Mouse (Mus musculus): ENCODE results near the gene Cmip.

The Cmip gene

GRCm38 (mm10) chr8:117455701-117456100 is 198.8 kb downstream of the Cmip start:
- Histone ChIP-seq H3K27me3 (ENCODE audit: control insufficient read depth, insufficient read depth, low read length, poor library complexity, severe bottlenecking) (no peaks in the 10 kb centered on the region), H3K36me3 (ENCODE audit: control insufficient read depth, insufficient read depth, low read length, poor library complexity, severe bottlenecking) (peaks cover 6% of the 10 kb centered on the region)

GRCm38 (mm10) chr8:117458440-117458839 is 201.6 kb downstream of the Cmip start:
- H3K36me3 ChIP-seq (ENCODE audit: control insufficient read depth, insufficient read depth, low read length, poor library complexity, severe bottlenecking) = peaks cover 3% of the 10 kb centered on the region; the same call in 1 of the 2 replicates
- H3K27me3 ChIP-seq (ENCODE audit: control insufficient read depth, insufficient read depth, low read length, poor library complexity, severe bottlenecking) = no peaks in the 10 kb centered on the region
- no peak for DNase-seq (ENCODE audit: low read depth, low spot score)

More at GRCm38 (mm10) chr8:117455701-117456100, 198.8 kb downstream of the Cmip start:
- DNase-seq (ENCODE audit: low read depth, low spot score) = no peak

DNA sequence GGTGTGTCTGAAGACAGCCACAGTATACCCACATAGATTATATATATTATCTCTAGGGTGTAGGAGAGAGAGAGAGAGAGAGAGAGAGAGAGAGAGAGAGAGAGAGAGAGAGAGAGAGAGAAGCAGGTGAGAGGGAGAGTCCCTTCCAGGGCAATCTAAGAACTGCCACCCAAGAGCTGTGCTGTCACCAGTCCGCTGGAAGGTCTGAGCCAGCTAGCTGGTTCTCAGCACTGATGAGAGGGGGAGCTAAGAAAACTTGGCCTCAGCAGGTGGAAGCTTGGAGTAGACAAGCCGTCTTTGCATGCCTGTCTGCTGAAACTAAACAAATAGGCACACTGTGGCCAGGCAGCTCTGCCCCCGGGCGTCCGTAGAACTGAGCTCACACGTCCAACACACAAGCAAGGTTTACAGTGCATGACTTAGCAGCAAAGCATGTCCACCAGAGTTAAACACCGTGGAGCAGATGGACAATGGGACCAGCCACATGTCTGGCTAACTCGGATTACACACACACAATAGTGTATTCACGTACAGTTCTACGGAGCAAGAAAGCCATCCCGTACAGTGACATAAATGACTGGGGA is 205.9 kb downstream of the Cmip start:
- no peaks in the 10 kb centered on the region for H3K27me3 ChIP-seq (ENCODE audit: control insufficient read depth, insufficient read depth, low read length, poor library complexity, severe bottlenecking)
- H3K36me3 ChIP-seq (ENCODE audit: control insufficient read depth, insufficient read depth, low read length, poor library complexity, severe bottlenecking) = 0 out of 2 replicates have a peak, but pooled peaks cover 1% of the 10 kb centered on the region
- no peak for DNase-seq (ENCODE audit: low read depth, low spot score)

DNA sequence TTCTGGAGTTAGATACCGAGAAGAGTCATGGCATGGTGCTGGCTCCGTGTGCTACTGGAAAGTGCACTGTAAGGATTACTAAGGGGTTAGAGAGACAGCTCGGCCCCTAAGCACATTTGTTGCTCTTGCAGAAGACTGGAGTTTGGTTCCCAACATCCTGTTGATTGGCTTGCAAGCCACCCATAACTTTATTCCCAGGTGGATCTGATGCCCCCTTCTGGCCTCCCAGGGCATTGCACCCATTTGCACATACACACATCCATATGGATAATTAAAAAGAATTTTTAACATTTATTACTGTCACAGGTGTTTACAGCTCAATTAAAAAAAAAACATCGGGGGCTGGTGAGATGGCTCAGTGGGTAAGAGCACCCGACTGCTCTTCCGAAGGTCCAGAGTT is 207.7 kb downstream of the Cmip start:
- no peaks in the 10 kb centered on the region for H3K27me3 ChIP-seq (ENCODE audit: control insufficient read depth, insufficient read depth, low read length, poor library complexity, severe bottlenecking)
- no peak for DNase-seq (ENCODE audit: low read depth, low spot score)
- H3K36me3 ChIP-seq (ENCODE audit: control insufficient read depth, insufficient read depth, low read length, poor library complexity, severe bottlenecking) = 0 out of 2 replicates have a peak, but pooled peaks cover under 1% of the 10 kb centered on the region

- Histone ChIP-seq H3K36me3 (ENCODE audit: control insufficient read depth, insufficient read depth, low read length, poor library complexity, severe bottlenecking) (no peaks in the 10 kb centered on the region), H3K27me3 (ENCODE audit: control insufficient read depth, insufficient read depth, low read length, poor library complexity, severe bottlenecking) (no peaks in the 10 kb centered on the region)
- peak; percentile 89 for DNase-seq (ENCODE audit: low read depth, low spot score)
These were observed 208.4 kb downstream of the Cmip start for GRCm38 (mm10) chr8:117465250-117465649.

- Histone ChIP-seq H3K36me3 (ENCODE audit: control insufficient read depth, insufficient read depth, low read length, poor library complexity, severe bottlenecking) (no peaks in the 10 kb centered on the region), H3K27me3 (ENCODE audit: control insufficient read depth, insufficient read depth, low read length, poor library complexity, severe bottlenecking) (no peaks in the 10 kb centered on the region)
- DNase-seq (ENCODE audit: low read depth, low spot score) = no peak
These were observed 210.6 kb downstream of the Cmip start for GRCm38 (mm10) chr8:117467466-117467865.

DNA sequence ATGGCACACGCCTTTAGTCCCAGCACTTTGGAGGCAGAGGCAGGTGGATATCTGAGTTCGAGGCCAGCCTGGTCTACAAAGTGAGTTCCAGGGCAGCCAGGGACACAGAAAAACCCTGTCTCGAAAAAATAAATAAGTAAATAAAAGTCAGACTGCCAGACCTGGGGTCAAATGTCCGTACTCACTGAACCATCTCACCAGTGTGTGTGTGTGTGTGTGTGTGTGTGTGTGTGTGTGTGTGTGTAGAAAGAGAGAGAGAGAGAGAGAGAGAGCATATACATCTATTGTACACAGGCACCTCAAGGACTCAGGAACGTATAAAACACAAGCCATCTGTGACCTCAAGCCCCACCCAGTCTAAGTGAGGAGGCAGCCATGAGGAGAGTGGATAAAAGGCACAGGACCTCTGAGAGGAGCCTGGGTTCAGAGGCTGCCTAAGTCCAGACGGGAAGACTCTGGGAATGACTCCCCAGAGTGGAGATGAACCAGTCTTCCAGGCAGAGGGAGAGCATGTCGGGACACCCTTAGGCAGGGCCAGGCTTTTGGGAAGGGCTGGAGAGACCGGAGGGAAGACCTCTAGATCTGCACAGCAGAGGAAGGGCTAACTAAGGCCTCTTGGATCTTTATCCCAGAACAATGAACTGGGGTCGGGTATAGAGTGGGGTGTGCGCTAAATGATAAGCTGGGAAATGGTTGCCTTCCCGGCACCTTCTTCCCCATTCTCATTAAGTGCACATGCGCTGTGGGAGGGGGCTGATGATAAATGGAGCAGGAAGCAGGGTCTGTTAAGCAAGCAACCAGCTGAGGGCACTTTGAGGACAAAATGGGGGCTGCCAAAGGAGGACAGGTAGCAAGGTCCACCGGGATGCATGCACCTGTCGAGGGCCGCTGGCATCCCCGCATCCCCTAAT is 212.8 kb downstream of the Cmip start:
- DNase-seq (ENCODE audit: low read depth, low spot score) = no peak
- no peaks in the 10 kb centered on the region for H3K27me3 ChIP-seq (ENCODE audit: control insufficient read depth, insufficient read depth, low read length, poor library complexity, severe bottlenecking)
- H3K36me3 ChIP-seq (ENCODE audit: control insufficient read depth, insufficient read depth, low read length, poor library complexity, severe bottlenecking) = no peaks in the 10 kb centered on the region

GRCm38 (mm10) chr8:117470342-117470781 is 213.5 kb downstream of the Cmip start:
- DNase-seq (ENCODE audit: low read depth, low spot score) = peak; percentile 68
- no peaks in the 10 kb centered on the region for H3K36me3 ChIP-seq (ENCODE audit: control insufficient read depth, insufficient read depth, low read length, poor library complexity, severe bottlenecking)
- H3K27me3 ChIP-seq (ENCODE audit: control insufficient read depth, insufficient read depth, low read length, poor library complexity, severe bottlenecking) = no peaks in the 10 kb centered on the region

- Histone ChIP-seq H3K36me3 (ENCODE audit: control insufficient read depth, insufficient read depth, low read length, poor library complexity, severe bottlenecking) (no peaks in the 10 kb centered on the region), H3K27me3 (ENCODE audit: control insufficient read depth, insufficient read depth, low read length, poor library complexity, severe bottlenecking) (no peaks in the 10 kb centered on the region)
- DNase-seq (ENCODE audit: low read depth, low spot score) = peak; percentile 85
These were observed 214.3 kb downstream of the Cmip start for GRCm38 (mm10) chr8:117471174-117471573.

GRCm38 (mm10) chr8:117471655-117472054 is 214.8 kb downstream of the Cmip start:
- H3K27me3 ChIP-seq (ENCODE audit: control insufficient read depth, insufficient read depth, low read length, poor library complexity, severe bottlenecking) = no peaks in the 10 kb centered on the region
- DNase-seq (ENCODE audit: low read depth, low spot score) = no peak
- H3K36me3 ChIP-seq (ENCODE audit: control insufficient read depth, insufficient read depth, low read length, poor library complexity, severe bottlenecking) = no peaks in the 10 kb centered on the region

DNA sequence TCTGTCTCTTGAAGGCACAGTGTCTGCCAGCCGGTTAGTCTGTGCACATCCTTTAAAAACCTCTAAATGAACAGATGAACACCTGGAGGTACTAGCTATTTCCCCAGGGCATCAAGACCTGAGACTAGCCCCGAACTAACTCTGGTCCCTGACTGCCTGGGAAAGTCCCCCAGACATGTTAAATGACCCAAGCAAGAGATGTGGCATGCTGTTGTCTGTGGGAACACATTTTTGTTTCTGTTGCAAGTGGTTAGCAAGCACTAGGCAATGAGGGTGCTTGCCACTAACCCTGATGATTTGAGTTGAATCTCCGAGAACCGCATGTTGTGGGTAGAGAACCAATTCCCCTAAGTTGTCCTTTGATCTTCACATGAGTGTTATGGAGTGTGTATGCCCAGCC is 215.5 kb downstream of the Cmip start:
- peak; percentile 50 for DNase-seq (ENCODE audit: low read depth, low spot score)
- Histone ChIP-seq H3K27me3 (ENCODE audit: control insufficient read depth, insufficient read depth, low read length, poor library complexity, severe bottlenecking) (no peaks in the 10 kb centered on the region), H3K36me3 (ENCODE audit: control insufficient read depth, insufficient read depth, low read length, poor library complexity, severe bottlenecking) (no peaks in the 10 kb centered on the region)

DNA sequence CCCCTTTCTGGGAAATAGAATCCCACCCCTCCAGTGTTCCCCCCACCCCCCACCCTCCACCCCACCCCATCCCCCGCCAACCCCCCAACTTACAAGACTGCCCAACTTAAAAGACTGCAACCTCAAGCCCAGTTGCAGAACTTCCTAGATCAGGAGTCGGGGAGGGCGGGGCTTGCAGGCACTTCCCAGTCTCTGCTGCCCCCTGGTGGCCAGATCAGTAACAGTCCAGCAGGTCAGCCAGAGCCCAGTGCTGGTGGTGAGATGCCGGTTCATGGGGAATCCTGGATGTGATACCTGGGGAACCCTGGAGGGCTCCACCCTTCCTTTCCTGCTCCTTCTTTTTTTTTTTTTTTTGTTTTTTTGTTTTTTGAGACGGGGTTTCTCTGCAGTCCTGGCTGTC is 218.1 kb downstream of the Cmip start:
- DNase-seq (ENCODE audit: low read depth, low spot score) = peak; percentile 93
- Histone ChIP-seq H3K27me3 (ENCODE audit: control insufficient read depth, insufficient read depth, low read length, poor library complexity, severe bottlenecking) (no peaks in the 10 kb centered on the region), H3K36me3 (ENCODE audit: control insufficient read depth, insufficient read depth, low read length, poor library complexity, severe bottlenecking) (no peaks in the 10 kb centered on the region)

- no peaks in the 10 kb centered on the region for H3K36me3 ChIP-seq (ENCODE audit: control insufficient read depth, insufficient read depth, low read length, poor library complexity, severe bottlenecking)
- peak; percentile 95 for DNase-seq (ENCODE audit: low read depth, low spot score)
These were observed 219.0 kb downstream of the Cmip start for GRCm38 (mm10) chr8:117475819-117476218.

DNA sequence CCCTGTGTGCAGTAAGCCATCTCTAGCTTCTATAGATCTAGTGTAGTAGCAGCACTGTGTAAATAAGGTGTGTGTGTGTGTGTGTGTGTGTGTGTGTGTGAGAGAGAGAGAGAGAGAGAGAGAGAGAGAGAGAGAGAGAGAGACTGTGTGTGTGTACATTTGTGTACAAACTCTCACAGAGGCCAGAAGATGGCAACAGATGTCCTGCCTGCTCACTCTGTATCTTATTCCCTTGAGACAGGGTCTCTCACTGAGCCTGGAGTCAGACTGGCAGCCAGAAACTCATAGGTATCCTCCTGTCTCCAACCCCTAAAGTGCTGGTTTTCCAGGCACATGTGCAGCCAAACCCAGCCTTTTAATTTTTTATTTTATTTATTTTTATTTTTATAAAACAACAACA is 221.2 kb downstream of the Cmip start:
- H3K27me3 ChIP-seq (ENCODE audit: control insufficient read depth, insufficient read depth, low read length, poor library complexity, severe bottlenecking) = no peaks in the 10 kb centered on the region
- no peak for DNase-seq (ENCODE audit: low read depth, low spot score)
- no peaks in the 10 kb centered on the region for H3K36me3 ChIP-seq (ENCODE audit: control insufficient read depth, insufficient read depth, low read length, poor library complexity, severe bottlenecking)

More at GRCm38 (mm10) chr8:117475819-117476218, 219.0 kb downstream of the Cmip start:
- no peaks in the 10 kb centered on the region for H3K27me3 ChIP-seq (ENCODE audit: control insufficient read depth, insufficient read depth, low read length, poor library complexity, severe bottlenecking)

GRCm38 (mm10) chr8:117479996-117480395 is 223.1 kb downstream of the Cmip start:
- H3K27me3 ChIP-seq (ENCODE audit: control insufficient read depth, insufficient read depth, low read length, poor library complexity, severe bottlenecking) = no peaks in the 10 kb centered on the region
- H3K36me3 ChIP-seq (ENCODE audit: control insufficient read depth, insufficient read depth, low read length, poor library complexity, severe bottlenecking) = no peaks in the 10 kb centered on the region
- DNase-seq (ENCODE audit: low read depth, low spot score) = peak; percentile 59

Measured in splenic B cell, adult 2 months (primary cell).